Mouse (Mus musculus) left cerebral cortex, adult 8-10 months (tissue): ENCODE results near the gene Nxpe2. TPM values are rescaled to one million over a fixed set of nuclear protein-coding genes. Genes with fewer than 3 reads are reported as not detected.
A peak's percentile ranks its signal among the peaks of the same experiment; 100 is the strongest.
"Not testable (repeated sequence)": the region's sequence is repeated elsewhere in the genome, so short reads cannot be mapped to it uniquely, and the experiment has no call there.

Experiments used
- DNase-seq, 2 experiments: peaks; one replicate each; pipeline ENCODE4 v3.0.0; 2022; ENCODE audit warnings: low spot score in 2 of 2
- total RNA-seq, 4 experiments: library from RNA; stranded (reverse); gene quantifications; 2 replicates each; pipeline ENCODE4 v1.2.4; 2022

Nxpe2 gene
- under 1 TPM; 0.41 to 0.93 (median 0.71) TPM for total RNA-seq

DNA sequence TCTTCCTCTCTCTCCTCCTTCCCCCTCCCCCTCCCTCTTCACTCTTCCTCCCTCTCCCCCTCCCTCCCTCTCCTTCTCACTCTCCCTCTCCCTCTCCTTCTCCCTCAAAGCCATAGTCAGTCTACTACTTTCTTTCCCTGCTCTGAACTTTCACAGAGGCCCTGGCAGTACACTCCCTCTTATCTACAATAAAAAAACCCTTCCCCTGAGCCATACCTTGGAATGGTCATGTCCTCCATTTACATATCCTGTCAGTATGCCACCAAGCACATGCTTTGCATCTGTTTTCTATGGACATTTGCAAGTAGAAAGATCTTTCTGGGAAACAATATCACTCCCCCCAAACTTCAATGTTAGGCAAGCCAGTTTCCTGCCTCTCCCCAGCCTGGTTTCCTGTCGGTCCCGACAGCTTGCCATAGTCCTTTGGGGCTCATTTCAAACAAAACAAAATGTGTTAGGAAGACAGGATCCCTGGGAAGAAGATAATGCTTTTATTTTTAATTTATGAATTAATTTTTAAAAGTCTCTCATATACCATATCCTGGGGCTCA is at the start of gene Nxpe2:
TSS of gene Nxpe2 (minus strand) at position 307 of the 551 bp plus-strand sequence.
- DNase-seq: no peak

DNA sequence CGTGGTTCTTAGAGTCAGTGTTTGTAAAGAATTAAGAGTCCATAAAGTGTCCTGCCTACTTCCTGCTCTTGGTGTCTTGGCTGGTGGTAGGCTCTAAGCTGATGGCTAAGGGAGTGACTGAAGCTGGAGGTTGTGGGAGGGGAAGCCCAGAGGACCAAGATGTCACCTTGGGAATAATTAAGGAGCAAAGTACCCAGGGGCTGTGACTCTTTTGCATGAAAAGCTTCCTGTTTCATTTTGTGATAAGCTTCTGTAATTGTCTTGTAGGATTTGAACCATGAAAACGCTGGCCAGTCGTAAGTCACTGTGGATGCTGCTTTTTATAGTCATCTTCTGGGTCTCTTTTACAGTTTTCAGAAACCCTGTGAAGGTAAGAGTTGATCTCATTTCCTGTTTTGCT is 36.7 kb upstream of the Nxpe2 start:
- no peak for DNase-seq

DNA sequence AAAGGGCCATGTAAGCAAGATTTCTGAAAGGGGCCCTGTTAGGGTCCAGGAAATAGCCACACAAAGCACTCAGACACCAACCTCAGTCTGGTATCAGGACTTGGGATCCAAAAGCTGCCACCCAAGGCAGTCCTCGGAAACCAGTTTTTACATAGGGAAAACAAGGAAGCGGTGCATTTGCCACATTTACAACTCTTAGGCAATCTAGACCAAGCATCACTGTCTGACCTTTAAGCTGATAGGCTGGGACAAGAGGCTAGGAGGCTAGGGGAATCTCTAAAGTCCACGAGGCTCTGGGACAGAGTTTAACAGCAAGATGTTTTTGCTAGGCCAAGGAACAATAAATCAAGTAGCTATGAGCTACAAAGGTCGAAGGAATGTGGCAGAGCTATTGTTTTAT is 35.2 kb upstream of the Nxpe2 start:
- DNase-seq: no peak

DNA sequence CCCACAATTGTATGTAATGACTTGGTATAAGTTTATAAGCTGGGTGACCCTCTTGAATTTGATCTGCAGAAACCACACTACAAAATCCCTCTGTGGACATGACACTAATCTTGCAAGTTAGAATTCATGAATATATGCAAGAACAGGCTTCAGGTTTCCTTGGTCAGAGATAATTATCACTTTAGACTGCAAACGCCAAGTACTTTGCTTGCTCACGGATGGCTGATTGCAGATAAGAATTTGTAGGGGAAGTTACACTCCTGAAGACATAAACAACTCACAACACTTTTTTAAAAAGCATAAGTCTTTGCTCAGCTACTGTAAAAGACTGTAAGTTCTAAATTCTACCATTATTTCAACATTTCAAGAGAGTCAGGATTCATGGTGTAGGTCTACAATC is 21.1 kb upstream of the Nxpe2 start:
- no peak for DNase-seq

DNA sequence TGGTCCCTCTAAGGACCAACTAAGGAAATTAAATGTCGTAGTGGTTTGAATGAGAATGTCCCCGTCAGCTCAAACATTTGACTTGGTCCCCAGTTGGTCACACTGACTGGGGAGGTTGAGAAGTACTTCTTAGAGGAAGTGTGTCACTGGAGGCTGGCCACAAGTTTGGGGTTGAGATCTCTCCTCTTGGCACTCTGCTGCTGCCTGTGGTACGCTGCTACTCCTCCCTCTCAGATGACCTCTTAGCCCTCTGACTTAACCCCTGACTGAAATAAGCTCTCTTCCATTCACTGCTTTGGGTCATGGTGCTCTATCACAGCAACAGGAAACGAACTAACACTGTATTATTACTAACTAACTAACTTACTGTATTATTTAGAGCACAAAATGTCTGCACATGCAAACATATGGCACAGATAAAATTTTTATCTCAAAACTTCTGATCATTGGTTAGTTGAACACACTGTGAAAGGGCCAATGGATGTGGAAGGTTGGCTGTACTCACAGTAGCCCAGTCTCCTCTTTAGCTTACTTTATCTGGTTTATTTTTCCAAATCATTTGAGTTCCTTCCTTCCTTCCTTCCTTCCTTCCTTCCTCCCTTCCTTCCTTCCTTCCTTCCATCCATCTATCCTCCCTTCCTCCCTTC is 20.1 kb upstream of the Nxpe2 start:
- no peak for DNase-seq

DNA sequence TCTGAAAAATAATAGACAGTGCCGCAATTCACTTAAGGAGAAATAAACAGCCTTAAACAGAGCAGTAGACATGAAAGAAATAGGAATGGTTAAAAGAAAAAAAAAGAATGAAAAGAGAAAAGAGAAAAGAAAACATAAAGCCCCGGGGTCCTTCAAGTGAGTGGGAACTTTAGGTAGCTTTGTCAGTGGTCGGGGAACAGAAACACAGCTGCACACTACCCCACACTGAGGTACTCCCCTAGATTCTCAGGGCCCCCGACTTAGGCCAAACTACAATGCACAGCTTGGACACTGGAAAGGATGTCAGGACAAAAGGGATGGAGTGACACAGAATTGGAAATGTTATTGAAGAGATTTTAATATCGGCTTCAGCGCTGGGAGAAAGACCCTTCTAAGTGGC is 9.5 kb upstream of the Nxpe2 start:
- DNase-seq: no peak

DNA sequence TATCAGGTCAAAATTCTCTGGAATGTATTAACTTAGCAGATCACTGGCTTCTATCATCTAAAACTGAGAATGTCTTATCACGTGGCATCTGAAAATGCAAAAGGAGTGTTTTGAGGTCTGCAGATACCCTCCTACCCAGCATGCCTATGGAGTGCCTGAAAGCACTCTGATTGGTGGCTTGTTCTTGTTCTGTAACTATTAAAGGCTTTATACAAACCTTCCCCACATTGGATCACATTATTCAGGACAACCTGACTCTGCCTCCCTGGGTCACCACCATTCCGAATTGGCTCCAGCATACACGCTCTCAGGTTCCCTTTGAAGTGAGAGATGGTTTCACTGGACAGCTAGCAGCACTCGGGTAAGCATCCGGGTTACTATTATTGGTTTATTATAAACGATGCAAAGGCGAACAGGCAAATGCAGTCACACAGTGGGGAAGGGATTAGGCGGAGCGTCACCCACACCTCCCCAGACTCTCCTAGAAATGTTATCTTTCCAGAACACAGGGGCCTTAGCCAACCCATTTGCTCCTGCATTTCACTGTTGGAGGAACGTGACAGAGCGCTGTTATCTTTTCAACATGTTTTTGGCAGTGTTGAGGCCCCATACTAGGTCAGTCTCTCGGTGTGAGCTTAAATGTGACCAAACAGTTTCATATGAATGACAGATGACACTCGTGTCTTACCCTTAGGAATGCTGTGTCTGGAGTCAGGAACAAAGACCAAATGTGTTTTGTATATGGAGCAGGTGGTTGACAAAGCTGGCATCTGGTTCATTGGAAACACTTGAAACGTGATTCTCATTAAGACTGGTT is 8.8 kb upstream of the Nxpe2 start:
- no peak for DNase-seq

DNA sequence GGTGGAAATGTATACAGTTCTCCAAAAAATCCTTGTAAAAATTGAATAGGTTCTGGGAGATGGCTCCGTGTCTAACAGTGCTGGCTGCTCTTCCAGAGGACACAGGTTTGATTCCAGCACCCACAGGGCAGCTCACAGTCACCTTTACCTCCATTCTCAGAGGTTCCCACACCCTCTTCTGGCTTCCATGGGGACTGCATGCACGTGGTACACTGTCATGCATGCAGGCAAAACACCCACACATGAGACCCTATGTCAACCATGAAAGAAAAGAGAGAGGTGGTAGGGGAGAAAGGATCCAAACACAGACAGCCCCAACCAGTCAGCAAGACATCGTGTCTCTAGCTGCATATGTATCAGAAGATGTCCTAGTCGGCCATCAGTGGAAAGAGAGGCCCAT is 7.6 kb upstream of the Nxpe2 start:
- DNase-seq: no peak

DNA sequence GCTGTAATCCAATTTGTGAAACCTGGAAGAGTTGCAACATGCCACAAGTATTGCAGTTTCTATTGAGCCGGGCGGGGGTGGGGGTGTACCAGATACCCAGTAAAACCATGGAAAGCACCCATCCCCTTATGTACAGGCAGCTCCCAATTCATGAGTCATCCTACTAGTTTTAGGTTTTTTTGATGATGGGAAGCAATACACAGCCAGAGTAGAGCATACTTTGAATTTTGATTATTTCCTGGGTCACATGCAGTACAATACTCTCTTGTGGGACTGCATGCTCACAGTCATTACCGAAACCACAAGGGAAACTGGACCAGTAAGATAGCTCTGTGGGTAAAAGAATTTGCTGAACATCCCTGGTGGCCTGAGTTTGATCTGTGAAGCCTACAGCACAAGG is 3.8 kb upstream of the Nxpe2 start:
- DNase-seq: no peak

DNA sequence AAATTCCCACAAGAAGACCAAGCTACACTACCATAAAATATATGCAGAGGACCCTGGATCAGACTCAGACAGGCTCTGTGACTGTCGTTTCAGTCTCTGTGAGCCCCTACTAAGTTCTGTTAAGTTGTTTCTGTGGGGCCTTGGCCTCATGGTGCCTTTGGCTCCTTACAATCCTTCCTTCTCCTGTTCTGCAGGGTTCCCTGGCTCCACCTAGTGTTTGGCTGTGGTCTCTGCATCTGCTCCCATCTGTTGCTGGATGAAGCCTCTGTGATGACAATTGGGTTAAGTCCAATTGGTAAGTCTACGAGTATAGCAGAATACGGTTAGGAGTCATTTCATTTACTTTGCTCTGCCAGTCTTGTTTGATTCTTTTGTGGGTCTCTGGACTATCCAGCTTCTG is 1.5 kb upstream of the Nxpe2 start:
- DNase-seq: peak; percentile 43 to 69

DNA sequence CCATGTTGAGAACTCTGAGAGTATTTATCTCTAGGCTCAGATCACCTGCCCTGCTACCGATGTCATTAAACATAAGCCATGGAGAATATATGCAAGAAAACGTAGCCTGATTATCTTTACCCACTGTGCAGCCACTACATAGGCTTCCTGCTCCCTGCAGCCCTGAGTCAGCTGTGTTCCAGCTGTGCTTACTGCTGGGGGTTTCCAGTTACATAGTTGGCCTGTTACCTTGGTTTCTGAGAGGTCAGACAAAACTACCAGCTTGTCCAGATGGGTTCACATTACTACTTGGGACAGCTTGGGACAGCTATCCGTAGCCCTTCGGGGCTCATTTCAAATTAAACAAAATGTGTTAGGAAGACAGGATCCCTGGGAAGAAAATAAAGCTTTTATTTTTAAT is 868 bp upstream of the Nxpe2 start:
- no peak for DNase-seq

DNA sequence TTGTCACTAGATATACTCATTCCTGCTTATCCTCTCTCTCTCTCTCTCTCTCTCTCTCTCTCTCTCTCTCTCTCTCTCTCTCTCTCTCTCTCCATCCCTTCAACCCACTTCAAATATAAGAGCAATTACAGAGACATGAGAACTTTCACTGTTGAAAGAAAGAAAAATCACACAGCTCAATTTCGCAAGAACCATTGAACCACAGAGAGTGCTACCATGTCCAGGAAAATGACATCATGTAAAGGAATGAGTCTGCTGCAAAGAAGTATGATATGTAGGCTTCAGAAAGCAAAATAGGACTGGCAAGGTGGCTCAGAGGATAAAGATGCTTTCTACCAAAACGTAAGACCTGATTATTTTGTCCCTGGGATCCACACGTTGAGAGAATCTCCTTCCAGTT is 7.4 kb downstream of the Nxpe2 start:
- no peak for DNase-seq

DNA sequence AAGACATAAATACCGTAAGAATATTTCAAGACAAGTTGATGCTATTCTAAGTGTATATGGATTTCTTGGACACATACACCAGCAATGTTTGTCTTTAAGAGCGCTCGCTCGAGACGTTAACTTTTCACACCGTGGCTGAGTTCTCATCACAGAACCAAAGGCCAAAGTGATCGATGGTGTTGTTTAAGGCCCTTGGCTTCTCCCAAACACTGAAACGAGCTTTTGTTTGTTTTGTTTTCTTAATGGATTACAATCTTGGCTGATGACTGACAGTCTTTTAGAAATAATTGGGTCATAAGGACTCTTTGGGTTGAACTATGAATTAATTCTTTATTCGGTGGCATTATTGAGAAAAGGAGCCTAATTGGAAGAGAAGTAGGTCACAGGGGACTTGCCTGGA is 7.8 kb downstream of the Nxpe2 start:
- DNase-seq: no peak

DNA sequence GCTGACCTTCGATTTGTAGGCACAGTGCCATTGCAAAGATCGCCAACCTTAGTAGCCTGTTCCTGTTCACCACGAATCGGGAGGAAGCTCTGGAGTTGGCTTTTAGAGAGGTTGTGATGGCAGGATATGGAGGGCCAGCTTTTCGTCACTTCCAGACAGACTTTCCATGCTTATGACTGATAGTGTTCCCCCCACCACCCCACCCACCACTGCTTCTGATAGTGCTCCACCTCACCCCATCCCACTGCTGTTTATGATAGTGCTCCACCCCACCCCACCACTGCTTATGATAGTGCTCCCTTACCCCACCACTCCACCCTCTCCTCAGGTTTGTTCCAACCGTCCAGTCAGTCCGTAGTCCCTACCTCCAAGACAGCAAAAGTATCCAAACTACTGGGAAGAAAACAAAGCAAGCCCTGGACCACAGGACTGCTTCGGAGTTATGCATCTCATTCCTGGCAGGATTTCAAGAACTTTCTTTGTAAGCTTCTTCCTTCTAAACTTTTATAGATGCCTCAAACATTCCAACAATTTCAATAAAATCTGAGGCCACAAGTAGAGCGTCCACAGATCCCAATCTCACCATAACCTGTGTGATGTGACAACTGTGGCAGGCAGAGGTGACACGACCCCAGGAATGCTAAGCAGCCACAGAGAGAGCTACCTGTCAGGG is 12.4 kb downstream of the Nxpe2 start:
- DNase-seq: no peak

DNA sequence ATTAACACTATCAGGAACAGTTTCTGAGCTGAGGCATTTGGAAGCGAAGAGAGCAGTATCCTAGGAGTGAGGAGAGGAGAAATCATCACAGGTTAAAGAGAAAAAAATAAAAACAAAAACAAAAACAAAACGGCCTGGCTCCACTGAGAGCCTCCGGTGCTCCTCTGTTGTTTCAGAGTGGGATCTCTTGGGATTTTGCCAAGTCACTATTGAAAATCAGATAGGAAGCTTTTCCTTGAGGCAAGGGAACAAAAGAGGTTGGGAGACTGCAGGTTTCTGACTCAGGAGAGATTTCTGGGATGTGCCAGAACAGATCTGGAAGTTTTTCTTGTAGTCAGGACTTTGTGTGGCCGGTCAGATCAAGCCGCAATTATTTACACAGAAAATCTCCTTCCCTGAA is 13.7 kb downstream of the Nxpe2 start:
- DNase-seq: no peak

DNA sequence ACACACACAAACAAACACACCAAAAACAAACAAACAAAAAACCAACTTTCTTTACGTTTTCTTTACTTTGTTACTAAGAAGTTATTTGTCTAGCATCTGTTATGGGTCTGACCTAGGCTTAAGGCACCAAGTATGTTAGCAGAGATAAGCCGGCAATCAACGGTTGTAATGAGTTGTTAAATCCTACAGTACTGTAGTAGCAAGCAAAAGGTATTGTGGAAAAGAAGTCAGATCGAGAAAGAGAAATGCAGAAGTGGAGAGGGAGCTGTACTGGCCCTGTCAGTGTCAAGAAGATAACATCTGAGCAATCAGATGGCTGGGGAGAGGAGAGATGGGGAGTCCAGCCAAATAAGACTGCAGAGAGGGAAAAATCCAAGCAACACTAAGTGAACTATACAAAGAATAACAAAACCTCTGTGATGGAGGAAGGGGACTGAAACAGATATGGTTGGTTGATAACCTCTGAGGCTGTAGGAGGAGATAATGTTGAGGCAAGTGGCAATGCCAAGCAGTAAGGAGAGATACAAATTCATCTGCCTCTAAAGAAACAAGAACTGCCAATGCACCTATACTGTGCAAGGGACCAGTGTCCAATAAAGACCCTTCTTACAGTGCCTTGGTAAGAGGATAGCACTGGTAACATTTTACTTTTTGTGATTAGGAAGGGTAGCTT is 14.3 kb downstream of the Nxpe2 start:
- no peak for DNase-seq

DNA sequence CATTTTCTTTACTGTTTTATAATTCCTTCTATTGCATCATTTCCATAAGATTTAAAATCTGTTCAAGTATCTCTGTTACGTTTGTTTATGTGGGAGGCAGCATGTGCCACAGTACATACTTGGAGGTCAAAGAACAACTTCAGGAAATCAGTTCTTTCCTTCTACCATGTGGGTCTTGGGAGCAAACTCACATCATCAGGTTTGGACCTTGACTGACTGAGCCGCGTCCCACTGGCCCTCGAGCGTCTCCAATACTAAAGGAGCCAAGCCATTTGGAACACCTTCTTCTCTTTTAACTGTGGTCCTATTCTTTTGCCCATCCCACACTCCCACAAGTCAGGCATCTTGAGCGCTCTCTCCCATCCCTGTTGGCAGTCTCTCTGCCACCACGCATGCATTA is 23.7 kb downstream of the Nxpe2 start:
- no peak for DNase-seq

DNA sequence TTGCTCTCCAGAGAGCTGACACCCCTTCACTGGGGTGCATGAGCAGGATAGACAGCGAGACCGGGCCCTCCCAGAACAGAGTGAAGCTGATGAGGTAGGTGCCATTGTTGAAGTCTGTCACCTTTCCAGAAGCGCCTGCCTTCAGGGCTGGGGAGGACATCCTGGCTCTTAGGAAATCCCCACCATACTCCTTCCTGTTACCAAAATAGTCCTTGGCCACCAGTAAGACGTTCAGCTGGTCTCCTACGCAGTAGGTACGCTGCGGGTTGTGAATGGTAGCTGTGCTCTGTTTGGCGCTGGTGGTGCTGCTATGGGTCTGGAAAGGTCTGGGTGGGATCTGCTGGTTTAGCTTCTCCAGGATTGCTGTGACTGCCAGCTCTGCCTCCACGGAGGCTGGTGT is 26.9 kb downstream of the Nxpe2 start:
- DNase-seq: no peak

DNA sequence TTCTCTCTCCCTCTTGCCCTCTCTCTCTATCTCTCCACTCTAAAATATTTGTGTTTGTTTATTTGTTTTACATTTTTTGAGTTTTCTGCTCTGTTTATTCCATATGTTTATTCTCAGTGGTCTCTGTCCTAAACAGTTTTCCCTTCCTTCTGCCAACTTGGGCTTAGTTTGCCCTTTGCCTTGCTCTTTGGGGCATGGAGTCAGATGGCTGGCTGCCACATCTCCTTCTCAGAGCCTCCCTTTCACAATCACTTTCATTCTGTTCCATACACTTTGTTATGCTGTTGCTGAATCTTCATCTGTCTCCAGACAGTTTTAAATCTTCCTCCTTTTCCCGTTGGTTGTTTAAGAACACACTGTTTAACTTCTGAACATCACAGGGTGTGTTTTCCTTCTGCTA is 37.4 kb downstream of the Nxpe2 start:
- DNase-seq: no peak

DNA sequence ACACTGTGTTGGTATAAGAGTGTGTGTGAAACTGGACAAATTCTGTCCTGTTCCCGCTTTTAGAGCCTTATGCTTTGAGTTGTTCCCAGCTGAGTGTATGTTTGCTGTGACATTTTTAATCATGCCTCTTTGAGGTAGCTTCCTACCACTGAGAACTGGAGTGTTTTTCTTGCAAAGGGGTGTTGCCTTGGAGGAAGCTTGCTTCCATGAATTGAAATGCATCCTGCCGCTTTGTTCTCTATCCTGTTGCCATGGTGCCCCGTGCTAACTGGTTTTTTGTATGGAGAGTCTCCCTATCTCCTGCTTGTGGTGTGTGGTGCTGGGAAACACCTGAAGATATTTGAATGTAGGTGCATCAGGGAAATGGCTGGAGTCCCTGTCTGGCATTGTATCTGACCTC is 39.1 kb downstream of the Nxpe2 start:
- peak in 1 of 2 experiments; percentile 15 for DNase-seq

DNA sequence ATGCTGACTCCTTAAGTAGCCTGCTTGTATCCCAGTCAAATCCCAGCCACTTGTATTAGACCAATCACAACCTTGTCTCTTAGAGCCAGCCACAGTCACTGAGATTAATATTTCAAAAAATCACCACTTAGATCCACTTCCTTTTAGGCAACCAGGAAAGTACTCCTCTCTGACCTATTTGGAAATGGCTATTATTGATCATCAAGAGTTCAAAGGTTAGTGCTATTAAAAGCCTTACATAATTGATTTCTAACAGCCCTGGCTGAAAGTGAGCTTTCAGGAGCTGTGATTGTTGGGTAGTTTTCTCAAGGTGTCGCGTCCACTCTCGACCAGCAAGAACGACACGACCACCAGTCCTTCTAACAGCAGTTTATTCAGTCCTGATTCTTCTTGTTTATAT is 42.0 kb downstream of the Nxpe2 start:
- DNase-seq: no peak

DNA sequence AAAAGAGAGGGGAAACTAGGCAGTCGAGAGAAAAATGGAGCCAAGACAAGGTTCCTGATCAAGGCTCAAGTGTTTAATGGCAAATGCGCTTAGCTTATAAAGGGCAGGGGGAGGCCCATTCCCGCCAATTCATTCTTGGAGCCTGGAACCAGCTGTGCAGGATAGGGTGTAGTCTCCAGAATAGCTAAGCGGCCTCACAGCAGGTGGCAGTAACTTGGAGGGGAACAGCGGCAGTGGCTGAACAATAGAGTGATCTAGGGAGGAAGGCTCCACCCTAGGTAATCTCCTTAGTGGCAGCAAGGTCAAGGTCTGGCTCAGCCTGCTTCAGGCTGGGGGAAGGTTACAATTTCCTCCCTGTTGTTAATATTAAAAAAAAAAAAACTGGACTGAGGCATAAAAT is 49.7 kb downstream of the Nxpe2 start:
- DNase-seq: not testable (repeated sequence)
